Mouse (Mus musculus): ENCODE data around the gene Cdc40. TPM values are rescaled to one million over a fixed set of nuclear protein-coding genes. Genes with fewer than 3 reads are reported as not detected.
"Not testable (repeated sequence)": the region's sequence is repeated elsewhere in the genome, so short reads cannot be mapped to it uniquely, and the experiment has no call there.

Cdc40 gene
- total RNA-seq, 2 experiments from 2014 or later = 48.3 to 64.7 TPM

GRCm38 (mm10) chr10:40871301-40871700 lies 11.8 kb downstream of the Cdc40 start:
- no peak for ATAC-seq (replicated peaks; ENCODE audit: poor library complexity, severe bottlenecking)

GRCm38 (mm10) chr10:40868081-40868480 lies 15.0 kb downstream of the Cdc40 start:
- no peak for ATAC-seq (replicated peaks; ENCODE audit: poor library complexity, severe bottlenecking)

GRCm38 (mm10) chr10:40857599-40857998 lies 25.5 kb downstream of the Cdc40 start:
- ATAC-seq (replicated peaks; ENCODE audit: poor library complexity, severe bottlenecking) = no peak

- ATAC-seq (replicated peaks; ENCODE audit: poor library complexity, severe bottlenecking) = no peak
Observed at GRCm38 (mm10) chr10:40856703-40857102, 26.4 kb downstream of the Cdc40 start.

GRCm38 (mm10) chr10:40855616-40856015 lies 27.5 kb downstream of the Cdc40 start:
- no peak for ATAC-seq (replicated peaks; ENCODE audit: poor library complexity, severe bottlenecking)

GRCm38 (mm10) chr10:40851138-40851537 lies 32.0 kb downstream of the Cdc40 start:
- ATAC-seq (replicated peaks; ENCODE audit: poor library complexity, severe bottlenecking) = no peak

- ATAC-seq (replicated peaks; ENCODE audit: poor library complexity, severe bottlenecking) = no peak
Observed at GRCm38 (mm10) chr10:40850644-40851043, 32.5 kb downstream of the Cdc40 start.

- ATAC-seq (replicated peaks; ENCODE audit: poor library complexity, severe bottlenecking) = peak; percentile 69
Observed at GRCm38 (mm10) chr10:40847176-40847874, 35.8 kb downstream of the Cdc40 start.

GRCm38 (mm10) chr10:40845626-40846025 lies 37.5 kb downstream of the Cdc40 start:
- ATAC-seq (replicated peaks; ENCODE audit: poor library complexity, severe bottlenecking) = no peak

GRCm38 (mm10) chr10:40844546-40844945 lies 38.6 kb downstream of the Cdc40 start:
- no peak for ATAC-seq (replicated peaks; ENCODE audit: poor library complexity, severe bottlenecking)

GRCm38 (mm10) chr10:40843841-40844240 lies 39.3 kb downstream of the Cdc40 start:
- no peak for ATAC-seq (replicated peaks; ENCODE audit: poor library complexity, severe bottlenecking)

GRCm38 (mm10) chr10:40840086-40840485 lies 43.0 kb downstream of the Cdc40 start:
- ATAC-seq (replicated peaks; ENCODE audit: poor library complexity, severe bottlenecking) = no peak

GRCm38 (mm10) chr10:40831267-40831666 lies 51.8 kb downstream of the Cdc40 start:
- no peak for ATAC-seq (replicated peaks; ENCODE audit: poor library complexity, severe bottlenecking)

- ATAC-seq (replicated peaks; ENCODE audit: poor library complexity, severe bottlenecking) = no peak
Observed at GRCm38 (mm10) chr10:40830312-40830711, 52.8 kb downstream of the Cdc40 start.

GRCm38 (mm10) chr10:40827706-40828105 lies 55.4 kb downstream of the Cdc40 start:
- ATAC-seq (replicated peaks; ENCODE audit: poor library complexity, severe bottlenecking) = no peak

- no peak for ATAC-seq (replicated peaks; ENCODE audit: poor library complexity, severe bottlenecking)
Observed at GRCm38 (mm10) chr10:40825952-40826351, 57.2 kb downstream of the Cdc40 start.

GRCm38 (mm10) chr10:40816471-40816870 lies 66.6 kb downstream of the Cdc40 start:
- no peak for ATAC-seq (replicated peaks; ENCODE audit: poor library complexity, severe bottlenecking)

GRCm38 (mm10) chr10:40813627-40814026 lies 69.5 kb downstream of the Cdc40 start:
- ATAC-seq (replicated peaks; ENCODE audit: poor library complexity, severe bottlenecking) = 0 out of 2 replicates have a peak, but pooled peaks have one; percentile 33

GRCm38 (mm10) chr10:40809411-40809910 lies 73.7 kb downstream of the Cdc40 start:
- not testable (repeated sequence) for ATAC-seq (replicated peaks; ENCODE audit: poor library complexity, severe bottlenecking)

GRCm38 (mm10) chr10:40806221-40806620 lies 76.9 kb downstream of the Cdc40 start:
- no peak for ATAC-seq (replicated peaks; ENCODE audit: poor library complexity, severe bottlenecking)

- no peak for ATAC-seq (replicated peaks; ENCODE audit: poor library complexity, severe bottlenecking)
Observed at GRCm38 (mm10) chr10:40805221-40805620, 77.9 kb downstream of the Cdc40 start.

- ATAC-seq (replicated peaks; ENCODE audit: poor library complexity, severe bottlenecking) = no peak
Observed at GRCm38 (mm10) chr10:40792115-40792514, 91.0 kb downstream of the Cdc40 start.

Data from granulocyte monocyte progenitor cell, adult 5-6 weeks (primary cell).